Mouse (Mus musculus) hindbrain, embryonic 16.5 days (tissue): Measurements from ENCODE around the gene Ubqln1. TPM values are rescaled to one million over a fixed set of nuclear protein-coding genes. Genes with fewer than 3 reads are reported as not detected.

Experiments
- ATAC-seq: fragments of 200-750 bp; cut with Nextera tagmentation; 2 replicates; pipeline ENCODE4 v1.8.0; 2017; ENCODE audit warnings: moderate TSS enrichment, moderate library complexity
- H3K27ac ChIP-seq: fragments of 300-500 bp; sonication (generic); 2 replicates; pipeline ENCODE4 v1.5.1; 2014; ENCODE audit warnings: low read depth, mild to moderate bottlenecking, control low read depth, low read length, moderate library complexity
- H3K27me3 ChIP-seq: fragments of 300-500 bp; sonication (generic); replicated peaks from 2 replicates; pipeline ENCODE4 v1.6.1; 2014; ENCODE audit warnings: low read length; ENCODE audit not compliant: control insufficient read depth, insufficient read depth
- H3K36me3 ChIP-seq: fragments of 300-500 bp; sonication (generic); 2 replicates; pipeline ENCODE4 v1.6.1; 2014; ENCODE audit warnings: mild to moderate bottlenecking, low read length, moderate library complexity, mixed read lengths; ENCODE audit not compliant: control insufficient read depth, insufficient read depth
- H3K4me1 ChIP-seq: fragments of 300-500 bp; sonication (generic); 2 replicates; pipeline ENCODE4 v1.6.1; 2014; ENCODE audit warnings: low read depth, low read length; ENCODE audit not compliant: control insufficient read depth, insufficient read depth
- H3K4me2 ChIP-seq: fragments of 300-500 bp; sonication (generic); 2 replicates; pipeline ENCODE4 v1.6.1; 2014; ENCODE audit warnings: mild to moderate bottlenecking, low read length, control low read depth, moderate library complexity
- H3K4me3 ChIP-seq: fragments of 300-500 bp; sonication (generic); 2 replicates; pipeline ENCODE4 v1.5.1; 2014; ENCODE audit warnings: mild to moderate bottlenecking, low read length, control low read depth, moderate library complexity
- H3K9ac ChIP-seq: fragments of 300-500 bp; sonication (generic); 2 replicates; pipeline ENCODE4 v1.6.1; 2014; ENCODE audit warnings: low read depth, mild to moderate bottlenecking, control low read depth, low read length, moderate library complexity
- H3K9me3 ChIP-seq: fragments of 300-500 bp; sonication (generic); 2 replicates; pipeline ENCODE4 v1.6.1; 2014; ENCODE audit warnings: mild to moderate bottlenecking, low read length, moderate library complexity; ENCODE audit not compliant: control insufficient read depth
- WGBS: fragments of 180-500 bp; shearing (Covaris S2); extraction: QIAGEN DNeasy Blood & Tissue Kit; methylation state at CpG from one replicate; pipeline ENCODE4 v1.1.7; 2014; 5-methylcytosine and 5-hydroxymethylcytosine counted together
- polyA plus RNA-seq: library from polyadenylated mRNA; unstranded; fragments of >200 nt; fragmentation: Nextera tagmentation; extraction: Ambion mirVana; gene quantifications from 2 replicates; pipeline ENCODE4 v1.2.1, GENCODE M21; 2015

Ubqln1 gene
- polyA plus RNA-seq, 1 experiment from 2014 or later = 129 TPM

DNA sequence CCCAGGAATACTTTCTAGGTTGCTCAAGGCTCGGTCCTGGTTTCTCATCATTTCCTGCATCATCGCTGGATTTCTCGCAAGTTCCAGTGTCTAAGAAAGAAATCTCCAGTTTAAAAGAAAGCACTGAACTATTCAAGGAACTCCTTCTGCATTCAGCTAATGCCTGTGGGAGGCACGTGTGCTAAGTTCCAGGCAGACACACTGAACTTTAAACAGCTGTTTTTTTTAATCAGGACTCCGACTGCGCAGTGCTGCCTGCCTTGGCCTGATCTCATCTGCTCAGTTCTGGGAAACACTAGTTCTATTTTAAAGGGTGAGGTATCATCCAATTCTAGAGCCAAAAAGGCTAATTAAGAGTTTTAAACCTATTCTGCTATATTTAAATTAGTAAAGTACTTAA, 23.3 kb downstream of the Ubqln1 start:
- Histone ChIP-seq H3K4me2 (no peak overlapping the region), H3K4me3 (no peak overlapping the region), H3K9ac (no peak overlapping the region), H3K27ac (no peak overlapping the region), H3K9me3 (no peaks in the 10 kb centered on the region), H3K4me1 (no peaks in the 10 kb centered on the region), H3K27me3 (no peaks in the 10 kb centered on the region), H3K36me3 (peaks cover 28% of the 10 kb centered on the region)
- WGBS = 92% methylated on average over 6 of the region's 6 CpGs
- no peak for ATAC-seq

GRCm38 (mm10) chr13:58191516-58191915, 23.9 kb downstream of the Ubqln1 start:
- no peak overlapping the region for H3K27ac ChIP-seq
- 98% methylated on average over 14 of the region's 14 CpGs for WGBS
- H3K9ac ChIP-seq = no peak overlapping the region
- no peaks in the 10 kb centered on the region for H3K9me3 ChIP-seq
- no peak overlapping the region for H3K4me3 ChIP-seq
- H3K36me3 ChIP-seq = peaks cover 28% of the 10 kb centered on the region
- no peaks in the 10 kb centered on the region for H3K4me1 ChIP-seq
- no peak overlapping the region for H3K4me2 ChIP-seq
- ATAC-seq = no peak
- H3K27me3 ChIP-seq = no peaks in the 10 kb centered on the region

DNA sequence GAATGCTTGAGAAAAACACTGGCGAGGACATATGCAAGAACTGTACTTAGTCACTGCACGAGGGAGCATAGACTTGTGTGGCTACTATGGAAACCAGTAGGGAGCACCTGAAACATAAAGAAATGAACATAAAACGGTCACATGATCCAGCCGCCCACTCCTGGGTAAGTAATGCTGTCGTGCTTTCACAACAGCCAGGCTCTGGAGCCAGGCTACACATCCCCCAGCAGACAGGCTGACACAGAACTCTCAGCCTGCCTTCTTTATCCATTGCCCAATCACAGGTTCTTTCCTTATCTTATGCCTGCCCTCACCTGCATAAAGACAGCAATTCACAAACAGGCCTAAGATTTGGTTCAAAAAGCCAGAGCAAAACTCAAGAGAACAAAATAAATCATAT, 26.0 kb downstream of the Ubqln1 start:
- Histone ChIP-seq H3K4me3 (no peak overlapping the region), H3K9ac (no peak overlapping the region), H3K36me3 (peaks cover 22% of the 10 kb centered on the region), H3K9me3 (no peaks in the 10 kb centered on the region), H3K4me1 (no peaks in the 10 kb centered on the region), H3K27ac (no peak overlapping the region), H3K4me2 (no peak overlapping the region), H3K27me3 (no peaks in the 10 kb centered on the region)
- no peak for ATAC-seq
- 78% methylated on average over 5 of the region's 5 CpGs for WGBS

GRCm38 (mm10) chr13:58188412-58188811, 27.0 kb downstream of the Ubqln1 start:
- 0 out of 2 replicates have a peak, but pooled peaks have one; percentile 70 for ATAC-seq
- WGBS = 63% methylated on average over 4 of the region's 4 CpGs
- H3K27me3 ChIP-seq = no peaks in the 10 kb centered on the region
- no peak overlapping the region for H3K9ac ChIP-seq
- peaks cover 22% of the 10 kb centered on the region for H3K36me3 ChIP-seq
- no peak overlapping the region for H3K27ac ChIP-seq
- H3K4me2 ChIP-seq = no peak overlapping the region
- no peaks in the 10 kb centered on the region for H3K4me1 ChIP-seq
- no peaks in the 10 kb centered on the region for H3K9me3 ChIP-seq
- no peak overlapping the region for H3K4me3 ChIP-seq

GRCm38 (mm10) chr13:58187751-58188150, 27.7 kb downstream of the Ubqln1 start:
- WGBS = 84% methylated on average over 3 of the region's 3 CpGs
- Histone ChIP-seq H3K27ac (no peak overlapping the region), H3K9ac (no peak overlapping the region), H3K4me3 (no peak overlapping the region), H3K36me3 (peaks cover 18% of the 10 kb centered on the region), H3K4me2 (no peak overlapping the region), H3K27me3 (no peaks in the 10 kb centered on the region), H3K9me3 (no peaks in the 10 kb centered on the region), H3K4me1 (no peaks in the 10 kb centered on the region)
- ATAC-seq = no peak

- no peaks in the 10 kb centered on the region for H3K9me3 ChIP-seq
- no peak overlapping the region for H3K27ac ChIP-seq
- H3K4me1 ChIP-seq = no peaks in the 10 kb centered on the region
- no peak for ATAC-seq
- no peak overlapping the region for H3K9ac ChIP-seq
- no peak overlapping the region for H3K4me3 ChIP-seq
- 77% methylated on average over 8 of the region's 8 CpGs for WGBS
- H3K36me3 ChIP-seq = peaks cover 8% of the 10 kb centered on the region
- no peak overlapping the region for H3K4me2 ChIP-seq
- no peaks in the 10 kb centered on the region for H3K27me3 ChIP-seq
These were observed 29.2 kb downstream of the Ubqln1 start for GRCm38 (mm10) chr13:58186281-58186680.

- H3K27ac ChIP-seq = no peak overlapping the region
- no peak overlapping the region for H3K9ac ChIP-seq
- peaks cover 4% of the 10 kb centered on the region; the same call in 1 of the 2 replicates for H3K36me3 ChIP-seq
- no peak overlapping the region for H3K4me2 ChIP-seq
- no peaks in the 10 kb centered on the region for H3K4me1 ChIP-seq
- H3K27me3 ChIP-seq = no peaks in the 10 kb centered on the region
- H3K9me3 ChIP-seq = no peaks in the 10 kb centered on the region
- no peak for ATAC-seq
- no peak overlapping the region for H3K4me3 ChIP-seq
- WGBS = 88% methylated on average over 3 of the region's 3 CpGs
These were observed 31.3 kb downstream of the Ubqln1 start for GRCm38 (mm10) chr13:58184111-58184510.

GRCm38 (mm10) chr13:58181607-58182551, 33.6 kb downstream of the Ubqln1 start:
- H3K36me3 ChIP-seq = peaks cover 7% of the 10 kb centered on the region; the same call in 1 of the 2 replicates
- 85% methylated on average over 14 of the region's 14 CpGs for WGBS
- H3K27ac ChIP-seq = no peak overlapping the region
- no peaks in the 10 kb centered on the region for H3K4me1 ChIP-seq
- no peak overlapping the region for H3K9ac ChIP-seq
- no peak for ATAC-seq
- H3K9me3 ChIP-seq = no peaks in the 10 kb centered on the region
- H3K27me3 ChIP-seq = no peaks in the 10 kb centered on the region
- H3K4me2 ChIP-seq = no peak overlapping the region
- H3K4me3 ChIP-seq = no peak overlapping the region

GRCm38 (mm10) chr13:58177511-58178208, 37.8 kb downstream of the Ubqln1 start:
- H3K36me3 ChIP-seq = peaks cover 7% of the 10 kb centered on the region; the same call in 1 of the 2 replicates
- ATAC-seq = no peak
- H3K9me3 ChIP-seq = no peaks in the 10 kb centered on the region
- no peak overlapping the region for H3K27ac ChIP-seq
- H3K4me1 ChIP-seq = no peaks in the 10 kb centered on the region
- 78% methylated on average over 9 of the region's 9 CpGs for WGBS
- no peak overlapping the region for H3K4me3 ChIP-seq
- H3K27me3 ChIP-seq = no peaks in the 10 kb centered on the region
- H3K9ac ChIP-seq = no peak overlapping the region
- H3K4me2 ChIP-seq = no peak overlapping the region
